Mouse (Mus musculus): Measurements from ENCODE around the gene B3galt6.

The B3galt6 gene

DNA sequence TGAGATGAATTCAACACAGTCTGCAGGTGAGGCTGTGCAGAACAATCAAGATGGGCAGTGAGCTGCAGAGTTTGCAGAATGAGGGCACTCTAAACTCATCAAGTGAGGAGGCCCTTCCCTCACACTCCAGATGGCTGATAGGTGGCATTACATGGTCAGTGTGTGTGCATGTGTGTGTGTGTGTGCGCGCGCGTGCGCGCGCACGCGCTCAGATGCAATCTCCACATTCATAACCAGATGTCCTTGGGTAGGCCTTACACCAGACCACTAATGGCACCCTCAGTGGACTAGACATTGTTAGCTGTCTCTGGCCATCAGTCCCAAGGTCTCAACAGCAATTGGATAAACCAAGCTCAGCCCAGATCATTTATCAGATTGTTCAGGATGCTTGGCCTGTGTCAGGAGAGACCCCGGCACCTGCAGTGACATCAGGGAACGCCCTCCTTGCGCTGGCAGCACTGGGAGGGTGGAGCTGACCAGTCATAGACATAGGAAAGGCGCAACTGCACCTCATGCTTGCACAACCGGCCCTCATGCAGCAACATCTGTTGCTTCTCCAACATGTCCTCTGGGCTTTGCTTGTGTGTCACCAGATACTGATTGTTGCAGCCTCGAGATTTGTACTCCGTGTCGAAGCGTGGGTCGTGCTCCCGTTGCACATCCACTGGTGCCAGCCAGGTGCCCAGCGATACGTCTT is 1.1 kb downstream of the B3galt6 start:
- no peak for DNase-seq (ENCODE audit: extremely low spot score, low spot score)

DNA sequence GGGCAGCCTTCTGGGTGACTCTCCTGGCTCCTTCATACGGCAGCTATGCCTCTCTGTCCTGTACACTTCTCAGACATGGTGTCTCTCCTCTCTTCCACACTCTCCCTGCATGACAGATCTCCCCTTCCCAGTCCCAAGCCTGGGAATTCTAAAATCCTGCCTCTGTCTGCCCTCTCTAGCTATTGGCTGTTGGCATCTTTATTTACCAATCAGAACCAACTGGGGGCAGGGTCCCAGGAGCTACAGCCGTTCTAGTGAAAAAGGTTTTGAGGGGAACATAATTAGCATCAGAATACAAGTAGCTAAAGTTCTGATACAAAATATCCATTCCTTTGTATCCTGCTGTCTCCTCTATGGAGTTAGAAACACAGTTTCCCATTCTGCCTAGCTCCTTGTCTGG is 8.7 kb downstream of the B3galt6 start:
- DNase-seq (ENCODE audit: extremely low spot score, low spot score), result no peak

DNA sequence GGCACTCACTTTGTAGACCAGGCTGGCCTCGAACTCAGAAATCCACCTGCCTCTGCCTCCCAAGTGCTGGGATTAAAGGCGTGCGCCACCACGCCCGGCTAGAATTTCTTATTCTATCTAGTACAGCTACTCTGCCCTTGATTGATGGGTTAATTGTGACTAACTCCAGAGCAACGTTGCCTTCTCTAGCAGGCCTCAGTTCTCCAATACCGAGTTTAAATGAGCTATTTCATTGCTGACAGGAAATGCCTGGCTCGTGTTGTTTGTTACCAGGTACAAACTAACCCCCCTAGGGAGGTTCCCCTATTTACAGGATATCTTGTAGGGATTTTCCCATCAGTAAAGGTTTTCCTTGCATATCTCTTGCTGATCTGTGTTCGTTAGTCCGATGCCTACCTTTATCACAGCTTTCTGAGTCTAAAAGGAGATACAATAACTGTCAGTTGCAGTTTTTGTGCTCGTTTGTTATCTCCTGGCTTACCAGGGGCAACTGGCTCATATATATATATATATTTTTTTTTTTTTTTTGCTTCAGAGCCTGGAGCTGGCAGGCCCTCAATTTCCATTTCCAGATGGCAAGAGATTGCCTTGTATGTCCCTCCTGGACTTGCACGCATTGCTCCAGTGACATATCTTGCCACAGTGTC is 10.9 kb downstream of the B3galt6 start:
- no peak for DNase-seq (ENCODE audit: extremely low spot score, low spot score)

DNA sequence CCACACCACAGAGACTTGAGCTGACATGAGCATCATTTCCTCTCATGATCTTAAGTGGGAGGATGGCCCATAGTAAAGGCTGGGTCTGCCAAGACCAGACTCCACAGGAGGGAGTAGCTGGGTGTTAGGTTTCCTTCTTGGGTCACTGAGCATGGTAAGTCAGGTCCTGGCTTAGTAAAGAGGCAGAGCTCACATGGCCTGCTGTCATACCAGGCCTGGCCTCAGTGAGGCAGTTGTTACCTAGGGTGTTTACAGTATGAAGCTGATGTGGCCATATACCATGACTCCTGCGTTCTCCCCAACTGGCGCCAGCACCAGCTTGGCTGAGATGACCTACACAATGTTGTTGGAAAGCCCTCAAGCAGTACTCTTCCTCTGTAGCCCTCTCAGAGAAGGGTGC is 19.2 kb downstream of the B3galt6 start:
- DNase-seq (ENCODE audit: extremely low spot score, low spot score), result no peak

DNA sequence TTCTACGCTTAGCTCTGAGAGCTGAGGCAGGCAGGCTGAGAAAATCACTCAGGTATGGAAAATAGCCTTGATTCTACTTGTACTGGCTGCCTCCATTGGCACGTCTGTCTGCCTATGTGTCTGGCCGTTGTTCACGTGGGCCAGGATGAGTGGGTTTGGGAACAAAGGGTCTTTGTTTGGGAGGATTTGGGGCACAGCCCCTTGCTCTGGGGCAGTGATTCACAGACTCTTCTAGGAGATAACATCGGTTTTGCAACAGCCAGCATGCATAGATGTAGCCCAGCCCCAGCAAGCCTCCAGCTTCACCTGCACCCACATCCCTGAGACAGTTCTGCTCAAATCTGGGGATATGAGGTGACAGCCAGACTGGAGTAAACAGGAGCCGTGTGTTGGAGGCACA is 19.8 kb downstream of the B3galt6 start:
- DNase-seq (ENCODE audit: extremely low spot score, low spot score), result no peak

DNA sequence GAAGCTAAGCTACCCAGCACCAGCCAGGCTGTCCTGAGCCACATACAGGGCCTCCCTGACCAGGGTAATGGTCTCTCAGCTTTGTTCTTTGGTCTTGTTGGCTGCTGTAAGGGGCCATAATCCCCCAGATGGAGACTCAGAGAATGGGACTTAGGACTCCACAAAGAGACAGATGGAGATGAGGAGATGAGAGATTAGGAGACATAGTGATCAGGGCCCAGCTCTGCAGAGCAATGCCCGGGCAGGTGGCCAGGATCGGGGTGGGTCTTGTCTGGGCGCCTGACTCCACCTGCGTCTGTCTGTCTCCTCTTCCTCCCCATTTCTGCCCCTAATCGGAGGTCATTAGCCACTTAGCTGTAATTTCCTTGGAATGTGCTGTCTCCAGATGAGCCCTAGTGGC is 22.2 kb downstream of the B3galt6 start:
- DNase-seq (ENCODE audit: extremely low spot score, low spot score), result no peak

DNA sequence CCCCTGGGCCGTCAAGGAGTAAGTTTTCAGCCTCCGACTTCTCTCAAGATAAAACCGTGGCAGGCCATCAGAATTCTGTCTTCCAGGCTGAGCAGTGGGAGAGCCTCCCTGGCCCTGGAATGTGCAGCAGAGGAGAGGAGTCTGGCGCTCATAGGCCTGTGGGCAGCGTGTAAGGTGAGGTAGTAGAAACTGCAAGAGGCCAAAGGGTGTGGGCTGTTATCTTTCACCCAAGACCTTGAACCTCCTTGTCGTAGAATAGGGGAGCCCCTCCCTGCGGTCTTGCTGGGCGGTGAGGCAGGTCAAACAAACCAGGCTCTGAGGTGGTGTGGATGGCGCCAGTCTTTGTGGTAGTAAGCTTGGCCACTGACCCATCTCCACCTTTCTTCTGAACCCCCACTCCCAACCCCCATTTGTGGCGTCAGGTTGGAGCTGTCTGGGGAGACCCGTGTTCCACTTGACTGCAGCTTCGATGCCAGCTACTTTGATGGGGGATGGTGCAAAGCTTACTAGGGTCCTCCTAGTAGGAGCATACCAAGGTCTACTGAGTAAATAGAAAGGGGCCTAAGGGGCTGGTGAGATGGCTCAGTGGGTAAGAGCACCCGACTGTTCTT is 23.3 kb downstream of the B3galt6 start:
- no peak for DNase-seq (ENCODE audit: extremely low spot score, low spot score)

DNA sequence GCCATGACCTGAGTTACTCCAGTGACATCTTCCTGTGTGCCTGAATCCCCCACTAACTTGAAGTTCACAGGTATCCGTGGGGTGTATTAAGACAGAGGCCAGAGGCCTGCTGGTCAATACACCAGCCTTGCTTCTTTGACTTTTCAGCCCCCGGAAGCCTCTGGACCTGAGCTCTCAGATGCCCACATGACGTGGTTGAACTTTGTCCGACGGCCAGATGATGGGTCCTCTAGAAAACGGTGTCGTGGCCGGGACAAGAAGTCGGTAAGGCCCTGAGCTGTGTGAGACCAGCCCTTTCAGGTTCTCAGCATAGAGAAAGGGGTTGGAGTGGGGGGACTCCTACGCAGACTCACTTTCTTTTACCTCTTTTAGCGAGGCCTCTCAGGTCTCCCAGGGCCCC is 28.1 kb downstream of the B3galt6 start:
- no peak for DNase-seq (ENCODE audit: extremely low spot score, low spot score)

DNA sequence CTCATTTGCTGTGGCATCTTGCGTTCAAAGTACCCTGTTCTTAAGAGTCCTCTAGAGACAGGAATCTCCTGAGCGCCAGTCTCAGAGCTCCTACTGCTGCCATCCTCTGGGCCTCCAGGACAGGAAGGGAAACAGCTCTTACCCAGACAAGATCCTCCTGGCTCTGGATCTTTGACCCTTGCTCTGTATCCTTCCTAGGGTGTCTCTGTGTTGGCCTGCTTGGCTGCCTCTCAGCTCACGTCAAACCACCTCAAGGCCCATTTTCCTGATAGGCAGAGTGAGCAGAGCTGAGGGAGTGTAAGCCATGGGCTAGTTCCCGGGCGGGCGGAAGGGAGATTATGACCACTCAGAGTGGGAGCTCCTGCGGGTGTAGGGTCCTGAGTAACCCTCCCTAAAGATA is 29.3 kb downstream of the B3galt6 start:
- no peak for DNase-seq (ENCODE audit: extremely low spot score, low spot score)

DNA sequence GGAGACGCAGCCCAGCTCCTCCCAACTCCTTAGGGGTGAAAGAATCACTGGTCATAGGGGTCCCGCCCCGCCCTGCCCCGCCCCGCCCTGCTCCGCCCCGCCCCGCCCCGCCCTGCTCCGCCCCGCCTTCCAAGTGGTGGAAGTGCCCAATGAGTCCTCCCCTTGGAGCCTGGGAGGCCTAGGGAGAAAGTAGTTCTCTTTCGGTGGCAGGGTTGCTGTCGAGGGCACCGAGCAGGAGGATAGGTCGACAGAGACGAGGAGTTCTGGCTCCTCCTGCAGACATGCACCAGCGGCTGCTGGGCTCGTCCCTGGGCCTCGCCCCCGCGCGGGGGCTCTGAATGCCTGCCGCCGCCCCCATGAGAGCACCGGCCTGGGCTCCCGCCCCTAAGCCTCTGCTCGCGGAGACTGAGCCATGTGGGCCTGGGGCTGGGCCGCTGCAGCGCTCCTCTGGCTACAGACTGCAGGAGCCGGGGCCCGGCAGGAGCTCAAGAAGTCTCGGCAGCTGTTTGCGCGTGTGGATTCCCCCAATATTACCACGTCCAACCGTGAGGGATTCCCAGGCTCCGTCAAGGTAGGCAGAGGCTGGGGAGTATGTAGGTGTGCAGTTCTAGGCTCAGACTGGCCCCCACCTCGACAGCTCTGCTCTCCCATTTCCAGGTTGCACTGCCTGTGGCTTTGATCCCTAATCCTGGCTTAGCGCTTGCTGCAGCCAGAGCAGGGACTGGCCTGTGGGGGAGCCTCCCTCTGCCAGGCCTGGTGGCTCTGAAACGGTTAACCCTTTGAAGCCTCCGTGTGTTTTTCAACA is 30.1 kb downstream of the B3galt6 start, which contains the start of gene C1qtnf12:
TSS of gene C1qtnf12 (plus strand) at position 152 of the 805 bp plus-strand sequence.
- DNase-seq (ENCODE audit: extremely low spot score, low spot score), result peak; percentile 56

DNA sequence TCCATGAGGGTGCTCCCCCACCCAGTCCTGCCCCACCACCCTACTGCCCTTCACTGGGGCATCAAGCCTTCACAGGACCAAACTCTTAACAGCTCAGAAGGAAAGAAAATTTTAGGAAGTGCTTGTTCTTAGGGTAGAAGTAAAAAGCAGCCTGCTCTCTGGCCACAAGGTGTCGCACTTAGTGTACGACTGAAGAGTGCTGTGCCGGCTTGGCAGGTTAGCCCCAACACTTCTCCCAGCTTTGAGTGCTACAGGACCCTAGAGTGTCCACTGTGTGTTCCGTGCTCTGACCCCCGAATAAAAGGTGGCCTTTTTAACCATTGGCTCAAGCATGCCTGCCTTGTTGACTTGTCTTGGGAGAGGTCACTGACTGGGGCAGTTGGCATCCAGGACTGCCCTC is 33.2 kb downstream of the B3galt6 start:
- DNase-seq (ENCODE audit: extremely low spot score, low spot score), result peak; percentile 73

DNA sequence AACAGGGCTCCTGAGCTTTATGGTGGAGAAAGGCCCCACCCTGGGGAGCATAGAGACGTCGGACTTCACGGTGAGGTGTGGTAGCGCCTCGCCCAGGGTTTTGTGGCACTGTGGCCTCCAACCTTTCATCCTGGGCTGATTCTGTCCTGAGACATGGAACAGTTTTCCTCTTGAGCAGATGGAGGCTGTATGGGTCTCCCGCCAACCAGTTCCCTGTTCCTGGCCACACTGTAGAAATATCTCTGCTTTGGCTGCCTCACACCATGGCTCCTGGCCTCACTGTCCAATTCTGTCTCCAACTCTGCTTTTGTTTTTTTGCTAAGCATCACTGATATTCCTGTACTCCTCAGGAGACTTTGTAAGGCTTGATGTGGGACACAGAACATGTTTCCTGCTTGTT is 37.0 kb downstream of the B3galt6 start:
- no peak for DNase-seq (ENCODE audit: extremely low spot score, low spot score)

DNA sequence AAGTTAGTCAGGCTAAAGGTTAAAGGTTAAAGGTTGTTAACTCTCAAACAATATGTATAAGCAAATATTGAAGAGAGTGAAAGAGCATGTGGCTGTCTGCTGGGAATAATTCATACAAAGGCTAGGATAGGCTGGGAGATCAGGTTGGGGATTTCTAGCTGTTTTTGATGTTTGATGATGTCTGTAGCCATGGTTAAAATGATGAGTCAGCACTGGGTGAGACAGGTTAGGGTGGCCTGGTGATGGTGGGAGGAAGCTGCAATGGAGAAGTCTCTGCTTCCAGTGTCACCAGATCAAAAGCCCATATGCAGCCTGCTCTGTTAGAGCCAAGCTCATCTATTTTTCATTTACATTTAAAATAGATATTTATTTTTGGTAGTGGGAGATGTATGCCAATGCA is 45.4 kb downstream of the B3galt6 start:
- no peak for DNase-seq (ENCODE audit: extremely low spot score, low spot score)

DNA sequence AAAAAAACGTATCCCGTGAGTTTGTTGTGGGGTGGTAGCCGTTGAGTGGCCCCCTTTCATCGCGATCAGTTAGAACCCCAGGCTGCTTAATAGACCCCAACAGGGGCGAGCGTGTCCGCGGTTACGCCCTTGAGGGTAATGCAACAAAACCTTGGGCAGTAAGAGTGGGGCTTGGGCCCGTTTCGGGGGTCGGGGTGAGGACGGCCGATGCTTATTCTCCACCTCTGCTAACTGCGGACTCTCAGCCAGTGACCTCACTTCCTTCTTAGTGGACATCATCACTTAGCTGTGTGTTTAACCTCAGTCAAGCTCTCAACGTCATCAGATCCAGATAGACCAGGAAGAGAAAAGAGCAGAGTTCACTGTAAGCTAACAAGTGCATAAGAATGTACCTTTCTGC is 48.2 kb downstream of the B3galt6 start:
- DNase-seq (ENCODE audit: extremely low spot score, low spot score), result peak; percentile 30

DNA sequence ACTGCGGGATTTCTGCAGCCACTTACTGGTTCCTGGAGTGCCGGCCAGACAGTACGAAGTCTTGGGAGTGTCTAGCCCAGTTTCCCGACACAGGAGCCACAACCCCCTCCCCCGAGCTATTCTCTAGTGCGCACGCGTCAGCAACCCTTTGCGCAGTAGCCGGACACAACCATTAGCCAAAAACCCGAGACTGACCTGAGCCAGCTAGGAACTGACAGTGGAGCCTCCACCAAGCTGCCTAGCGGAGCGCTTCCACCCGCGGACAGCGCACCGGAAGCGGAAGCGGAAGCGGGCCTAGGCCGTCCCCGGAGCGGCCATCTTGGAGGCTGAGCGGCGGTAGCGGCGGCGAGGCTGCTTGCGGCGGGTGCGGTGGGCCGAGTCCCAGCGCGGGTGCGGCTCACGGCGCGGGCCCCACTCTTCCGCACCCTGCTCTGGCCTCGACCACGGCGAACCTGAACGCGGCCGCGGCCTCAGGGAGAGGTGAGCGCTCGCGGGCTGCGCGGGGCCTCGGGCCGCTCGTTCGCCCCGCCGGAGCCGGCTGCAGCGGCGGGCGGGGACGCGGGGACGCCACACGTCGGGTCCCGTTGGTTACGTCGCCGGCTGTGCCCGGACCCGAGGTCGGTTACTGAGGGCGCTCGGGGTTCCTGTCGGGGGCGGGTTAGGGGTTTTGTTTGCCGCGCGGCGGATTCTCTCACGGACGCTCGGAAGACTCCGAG is 48.8 kb downstream of the B3galt6 start, which contains the start of gene Ube2j2:
TSS of gene Ube2j2 (plus strand) at position 298 of the 716 bp plus-strand sequence.
- peak; percentile 99 for DNase-seq (ENCODE audit: extremely low spot score, low spot score)

DNA sequence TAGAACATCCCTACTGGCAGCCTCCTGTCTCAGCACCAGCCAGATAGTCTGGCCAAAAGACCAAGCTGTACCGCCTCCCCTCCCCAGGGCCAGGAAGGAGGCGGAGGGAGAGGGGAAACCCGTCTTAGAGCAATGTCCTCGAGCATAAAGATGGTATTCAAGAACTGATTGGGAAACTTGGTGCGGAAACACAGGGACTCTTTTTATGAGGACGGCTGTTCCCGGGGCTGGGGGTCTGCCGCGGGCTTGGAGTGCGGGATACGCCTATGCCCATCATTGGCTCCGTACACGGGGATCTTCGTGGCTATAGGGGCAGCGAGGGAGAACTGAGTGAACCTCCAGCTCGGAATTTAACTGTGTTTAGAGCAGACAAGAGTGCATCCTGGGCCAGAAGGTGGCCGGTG is 49.4 kb downstream of the B3galt6 start:
- no peak for DNase-seq (ENCODE audit: extremely low spot score, low spot score)

Measured in neural tube, embryonic 10.5 days (tissue).